In the genomic region with DNA sequence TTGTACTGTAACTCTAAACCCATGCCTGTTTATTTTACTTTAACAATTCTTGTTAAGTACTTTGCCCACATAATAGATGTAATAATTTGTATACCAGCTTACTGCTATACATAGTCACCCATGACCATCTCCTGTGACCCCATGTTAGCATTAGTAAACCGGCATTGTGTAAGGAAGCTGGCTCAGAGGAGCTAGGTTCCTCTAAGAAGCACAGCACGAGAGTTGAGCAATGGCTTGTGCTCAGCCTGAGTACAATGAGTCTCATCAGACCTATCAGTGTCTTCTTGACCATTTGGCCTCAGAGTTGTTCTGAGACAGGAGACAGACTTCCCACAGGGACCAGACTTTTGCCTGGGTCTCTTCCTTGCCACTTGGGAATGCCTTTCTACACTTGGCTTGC, we compare ENCODE assay signal across 25 mouse cellular contexts.
DNase-seq lines count a peak whose midpoint lies in the region; ATAC-seq and TF ChIP-seq lines count a peak whose summit lies in the region.
"Had no signal": no experiment of that assay in that cellular context is flagged by ENCODE, and none has a peak within 500 bp of the region (broad histone marks: within the 10 kb centered on the region; RNA-seq: fewer than 3 reads in every experiment).

No protein-coding gene starts in this region.

- ATAC-seq in granulocyte monocyte progenitor cell, adult 5-6 weeks (replicated peaks; ENCODE audit: poor library complexity, severe bottlenecking), result peak; percentile 70
- ATAC-seq in megakaryocyte progenitor cell, adult 5-6 weeks (replicated peaks; ENCODE audit: poor library complexity), result peak; percentile 69
- ATAC-seq: inflammation-experienced regulatory T-cells, adult 6 months; Patski had no signal

- no peaks in the 10 kb centered on the region for H3K79me2 ChIP-seq in liver, adult 2 months (ENCODE audit: control insufficient read depth, insufficient read depth, low read length)

- H3K9ac ChIP-seq in liver, adult 2 months (ENCODE audit: low read depth, low read length), result no peak overlapping the region
- H3K9ac ChIP-seq: embryonic facial prominence, embryonic 15.5 days; hindbrain, embryonic 14.5 days; liver, embryonic 14.5 days had no signal

- TF ChIP-seq CTCF in liver, adult 2 months (IDR thresholded peaks at IDR 0.05; ENCODE audit: low read depth, low read length), result no peak

- no peak for TF ChIP-seq POLR2A in liver, adult 2 months (IDR thresholded peaks at IDR 0.05; ENCODE audit: extremely low read depth, insufficient read depth, low read length)

- DNase-seq in liver, adult 2 months (ENCODE audit: extremely low read depth, low read depth, low spot score), result peak; percentile 34
- DNase-seq in liver (no peak), 416B (ENCODE audit: low read depth) (peak; percentile 21)
- DNase-seq in thymus, postnatal 4 days, result no peak
- DNase-seq in frontal cortex, postnatal 14 days (ENCODE audit: low spot score in 2 of 2), result no peak
- DNase-seq: B cell, adult 2 months; cerebellum, adult 8-10 months; cerebellum, postnatal 36 days; embryo, embryonic 11 days; gastrocnemius, postnatal 25 days; heart, adult 2 months; kidney, adult 18-20 months; left cerebral cortex, postnatal 4 days; right cerebral cortex, postnatal 25 days; spleen, adult 18-20 months had no signal

- WGBS in liver, adult 2 months, result 73% methylated on average over 2 of the region's 2 CpGs

- H3K27me3 ChIP-seq in liver, adult 2 months (ENCODE audit: control insufficient read depth, insufficient read depth, low read length), result no peaks in the 10 kb centered on the region

- H3K27ac ChIP-seq in liver, adult 2 months (replicated peaks; ENCODE audit: insufficient read depth, low read depth, low read length), result no peak overlapping the region
- H3K27ac ChIP-seq: heart, adult 2 months; hindbrain, embryonic 14.5 days; kidney, postnatal 0 days; liver, embryonic 14.5 days; midbrain, embryonic 10.5 days had no signal

- H3K4me1 ChIP-seq in liver, adult 2 months (ENCODE audit: control insufficient read depth, insufficient read depth, low read length), result peaks cover 4% of the 10 kb centered on the region

- H3K36me3 ChIP-seq in liver, adult 2 months (ENCODE audit: control insufficient read depth, insufficient read depth, low read length), result no peaks in the 10 kb centered on the region
- H3K36me3 ChIP-seq: embryonic facial prominence, embryonic 15.5 days; G1E; midbrain, embryonic 10.5 days had no signal

- no peak overlapping the region for H3K4me3 ChIP-seq in liver, adult 2 months (ENCODE audit: insufficient read depth, low read depth, low read length)
- H3K4me3 ChIP-seq: embryonic facial prominence, embryonic 15.5 days; heart, adult 2 months; midbrain, embryonic 10.5 days had no signal

Comparison
In these comparisons a context has a peak if more than half of its experiments do, and no peak if none do; other contexts are left out.
1. DNase-seq: peak in liver, adult 2 months (single experiment) and 416B (single experiment); none in liver (single experiment), thymus, postnatal 4 days (single experiment) and frontal cortex, postnatal 14 days (0 of 2).